Mouse (Mus musculus) liver, adult 2 months (tissue): Measurements from ENCODE around the gene 1700013G24Rik. TPM values are rescaled to one million over a fixed set of nuclear protein-coding genes. Genes with fewer than 3 reads are reported as not detected.

Experiments
- DNase-seq: peaks from one replicate; pipeline ENCODE4 v3.0.0-alpha.2; 2011; ENCODE audit warnings: low read depth, low spot score; ENCODE audit errors: extremely low read depth
- H3K27ac ChIP-seq: fragments of 200-500 bp; replicated peaks from 2 replicates; pipeline ENCODE4 v1.5.1; 2012; ENCODE audit warnings: low read depth, mild to moderate bottlenecking, control low read depth, inconsistent platforms, low read length; ENCODE audit not compliant: insufficient read depth
- H3K27me3 ChIP-seq: fragments of 200-500 bp; 2 replicates; pipeline ENCODE4 v1.6.1; 2012; ENCODE audit warnings: mild to moderate bottlenecking, moderate library complexity, low read length, inconsistent platforms; ENCODE audit not compliant: control insufficient read depth, insufficient read depth
- H3K36me3 ChIP-seq: fragments of 200-500 bp; 2 replicates; pipeline ENCODE4 v1.6.1; 2012; ENCODE audit warnings: low read length, inconsistent platforms; ENCODE audit not compliant: control insufficient read depth, insufficient read depth
- H3K4me1 ChIP-seq: fragments of 200-500 bp; 2 replicates; pipeline ENCODE4 v1.6.1; 2011; ENCODE audit warnings: low read length; ENCODE audit not compliant: control insufficient read depth, insufficient read depth
- H3K4me3 ChIP-seq: fragments of 200-500 bp; 2 replicates; pipeline ENCODE4 v1.5.1; 2011; ENCODE audit warnings: low read depth, mild to moderate bottlenecking, control low read depth, low read length, moderate library complexity; ENCODE audit not compliant: insufficient read depth
- H3K79me2 ChIP-seq: fragments of 200-500 bp; 2 replicates; pipeline ENCODE4 v1.6.1; 2012; ENCODE audit warnings: inconsistent platforms, mild to moderate bottlenecking, low read length, moderate library complexity; ENCODE audit not compliant: control insufficient read depth, insufficient read depth
- H3K9ac ChIP-seq: fragments of 200-500 bp; 2 replicates; pipeline ENCODE4 v1.6.1; 2012; ENCODE audit warnings: low read depth, mild to moderate bottlenecking, control low read depth, inconsistent platforms, low read length
- CTCF ChIP-seq: fragments of 200-500 bp; IDR thresholded peaks from 2 replicates; pipeline ENCODE4 v1.5.1; 2011; ENCODE audit warnings: low read depth, low read length, control low read depth
- POLR2A ChIP-seq: fragments of 200-500 bp; IDR thresholded peaks from 2 replicates; pipeline ENCODE4 v1.6.1; 2011; ENCODE audit warnings: low read length, control low read depth; ENCODE audit not compliant: insufficient read depth; ENCODE audit errors: extremely low read depth
- WGBS: fragments of 180-500 bp; shearing (Covaris S2); methylation state at CpG from one replicate; pipeline ENCODE4 v1.1.7; 2018; 5-methylcytosine and 5-hydroxymethylcytosine counted together
- polyA plus RNA-seq: library from polyadenylated mRNA; depleted of rRNA; stranded (reverse); fragments of >200 nt; gene quantifications from 2 replicates; pipeline ENCODE4 v1.2.3, GENCODE M21; 2012
- total RNA-seq: library from RNA; depleted of rRNA; stranded (reverse); fragments of >200 nt; gene quantifications from 2 replicates; pipeline ENCODE4 v1.2.3, GENCODE M21; 2014

Gene 1700013G24Rik
- total and polyA plus RNA-seq, 2 experiments: not detected

- Histone ChIP-seq H3K27me3 (no peaks in the 10 kb centered on the region), H3K79me2 (no peaks in the 10 kb centered on the region), H3K9ac (no peak overlapping the region), H3K4me3 (no peak overlapping the region), H3K36me3 (no peaks in the 10 kb centered on the region), H3K4me1 (peaks cover 12% of the 10 kb centered on the region), H3K27ac (0 out of 2 replicates have a peak overlapping the region, but pooled peaks have one; percentile 7)
- no peak for DNase-seq
- no peak for TF ChIP-seq CTCF
- no peak for TF ChIP-seq POLR2A
- 60% methylated on average over 14 of the region's 14 CpGs for WGBS
Observed at GRCm38 (mm10) chr4:137485258-137485960, 32.3 kb downstream of the 1700013G24Rik start.

DNA sequence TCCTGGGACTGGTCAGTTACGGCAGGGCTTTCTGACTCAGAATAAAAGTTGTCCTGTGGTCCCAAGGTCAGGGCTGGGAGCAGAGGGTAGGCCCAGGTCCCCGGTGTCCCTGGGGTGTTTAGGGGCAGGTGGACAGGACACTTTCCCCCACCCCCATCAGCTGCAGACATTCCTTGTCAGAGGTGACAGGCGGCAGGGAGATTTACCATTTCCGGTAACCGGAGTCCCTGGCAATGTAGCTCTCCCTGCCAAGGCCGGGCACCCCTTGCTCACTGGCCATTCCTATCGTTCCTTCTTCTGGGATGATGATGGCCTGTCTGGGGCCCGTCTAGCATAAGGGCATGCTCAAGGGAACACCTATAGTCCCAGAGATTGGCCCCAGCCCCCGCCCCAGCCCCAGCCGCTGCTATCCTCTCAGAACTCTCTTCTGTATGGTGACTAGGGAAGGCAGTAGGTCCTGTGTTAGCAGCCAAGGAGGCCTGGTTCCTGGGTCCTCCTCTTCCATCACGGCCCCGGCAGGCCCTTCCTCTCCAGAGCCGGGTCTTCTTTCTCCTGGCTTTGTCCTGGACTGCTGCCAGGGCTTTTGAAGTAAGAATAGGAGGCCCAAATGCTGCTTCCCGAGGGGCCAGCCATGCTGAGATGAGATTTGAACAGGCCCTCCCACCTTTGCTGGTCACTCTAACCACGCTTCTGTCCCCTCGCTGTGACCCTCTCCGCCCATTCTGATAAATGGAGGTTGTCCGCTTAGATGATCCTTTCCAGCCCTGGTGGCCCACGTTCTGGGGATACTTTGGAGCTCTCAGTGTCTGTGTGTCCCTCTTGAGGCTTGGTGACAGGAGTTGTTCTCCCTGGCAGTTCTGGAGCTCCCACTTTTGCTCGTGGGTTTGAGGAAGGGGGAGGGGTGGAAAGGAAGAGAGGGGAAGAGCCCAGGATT is 33.3 kb downstream of the 1700013G24Rik start:
- TF ChIP-seq CTCF (no peak), POLR2A (no peak)
- no peak overlapping the region for H3K9ac ChIP-seq
- H3K27me3 ChIP-seq: no peaks in the 10 kb centered on the region
- H3K36me3 ChIP-seq: no peaks in the 10 kb centered on the region
- H3K4me3 ChIP-seq: no peak overlapping the region
- H3K79me2 ChIP-seq: no peaks in the 10 kb centered on the region
- WGBS: 66% methylated on average over 20 of the region's 20 CpGs
- H3K4me1 ChIP-seq: peaks cover 7% of the 10 kb centered on the region
- H3K27ac ChIP-seq: peak overlapping the region; percentile 23; the same call in 1 of the 2 replicates
- DNase-seq: no peak

DNA sequence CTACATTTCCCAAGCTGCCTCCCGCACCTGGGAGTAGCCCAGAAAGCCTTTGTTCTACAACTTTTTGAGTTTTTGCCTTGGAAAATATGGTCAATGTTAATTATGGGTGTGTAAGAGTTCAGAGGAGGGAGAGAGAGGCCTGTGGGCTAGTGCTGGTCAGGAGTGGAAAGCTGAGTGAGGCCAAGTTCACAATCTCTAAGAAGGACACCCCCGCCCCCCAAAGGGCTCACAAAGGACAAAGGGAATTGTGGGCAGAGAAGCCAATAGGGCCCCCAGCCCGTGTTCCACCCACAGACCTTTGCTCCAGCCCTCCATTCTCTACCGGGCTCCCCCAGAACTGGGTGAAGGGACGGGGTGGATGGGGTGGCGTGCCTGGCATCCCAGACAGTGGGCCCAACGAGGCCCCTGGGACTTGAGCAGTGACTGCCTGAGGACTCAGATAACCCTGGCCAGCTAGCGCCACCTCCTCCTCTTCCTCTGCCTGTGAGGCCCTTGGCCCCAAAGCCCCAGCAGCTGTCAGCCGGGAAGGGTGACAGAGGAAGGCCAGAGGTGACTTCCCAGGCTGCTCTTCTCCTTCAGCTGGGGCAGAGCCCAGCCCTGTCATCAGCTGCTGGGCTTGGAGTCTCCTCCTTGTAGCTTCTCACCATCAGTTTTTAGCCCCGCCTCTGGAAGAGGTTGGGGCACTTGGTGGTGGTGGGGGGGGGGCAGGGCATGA is 34.4 kb downstream of the 1700013G24Rik start:
- WGBS: 65% methylated on average over 10 of the region's 10 CpGs
- no peak for DNase-seq
- H3K27ac ChIP-seq: peak overlapping the region; percentile 68
- peaks cover 2% of the 10 kb centered on the region for H3K4me1 ChIP-seq
- no peak overlapping the region for H3K4me3 ChIP-seq
- no peak overlapping the region for H3K9ac ChIP-seq
- H3K27me3 ChIP-seq: no peaks in the 10 kb centered on the region
- no peaks in the 10 kb centered on the region for H3K36me3 ChIP-seq
- no peaks in the 10 kb centered on the region for H3K79me2 ChIP-seq
- no peak for TF ChIP-seq CTCF
- no peak for TF ChIP-seq POLR2A

DNA sequence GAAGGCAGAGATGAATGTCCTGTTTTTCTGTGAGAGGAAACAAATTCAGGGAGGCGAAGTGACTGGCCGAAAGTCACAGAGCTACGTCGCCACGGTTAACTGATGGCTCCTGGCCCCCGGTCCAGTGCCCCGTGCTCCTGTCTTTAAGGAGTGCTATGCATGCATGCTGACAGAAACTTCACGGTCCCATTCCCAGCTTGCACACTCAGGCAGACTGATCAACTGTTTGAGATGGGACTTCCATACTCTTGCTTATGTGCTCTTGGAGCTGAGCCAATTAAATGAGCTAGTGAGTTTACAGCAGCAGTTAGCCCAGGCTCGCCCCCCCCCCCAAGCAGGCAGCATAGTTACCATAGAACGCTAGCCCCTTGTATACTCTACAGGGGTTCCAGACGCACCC is 35.0 kb downstream of the 1700013G24Rik start:
- H3K4me1 ChIP-seq: peaks cover 2% of the 10 kb centered on the region
- H3K4me3 ChIP-seq: no peak overlapping the region
- 76% methylated on average over 11 of the region's 11 CpGs for WGBS
- DNase-seq: no peak
- TF ChIP-seq POLR2A: no peak
- no peak for TF ChIP-seq CTCF
- no peaks in the 10 kb centered on the region; the same call in 1 of the 2 replicates for H3K79me2 ChIP-seq
- no peak overlapping the region for H3K9ac ChIP-seq
- peak overlapping the region; percentile 27 for H3K27ac ChIP-seq
- no peaks in the 10 kb centered on the region for H3K36me3 ChIP-seq
- no peaks in the 10 kb centered on the region for H3K27me3 ChIP-seq

DNA sequence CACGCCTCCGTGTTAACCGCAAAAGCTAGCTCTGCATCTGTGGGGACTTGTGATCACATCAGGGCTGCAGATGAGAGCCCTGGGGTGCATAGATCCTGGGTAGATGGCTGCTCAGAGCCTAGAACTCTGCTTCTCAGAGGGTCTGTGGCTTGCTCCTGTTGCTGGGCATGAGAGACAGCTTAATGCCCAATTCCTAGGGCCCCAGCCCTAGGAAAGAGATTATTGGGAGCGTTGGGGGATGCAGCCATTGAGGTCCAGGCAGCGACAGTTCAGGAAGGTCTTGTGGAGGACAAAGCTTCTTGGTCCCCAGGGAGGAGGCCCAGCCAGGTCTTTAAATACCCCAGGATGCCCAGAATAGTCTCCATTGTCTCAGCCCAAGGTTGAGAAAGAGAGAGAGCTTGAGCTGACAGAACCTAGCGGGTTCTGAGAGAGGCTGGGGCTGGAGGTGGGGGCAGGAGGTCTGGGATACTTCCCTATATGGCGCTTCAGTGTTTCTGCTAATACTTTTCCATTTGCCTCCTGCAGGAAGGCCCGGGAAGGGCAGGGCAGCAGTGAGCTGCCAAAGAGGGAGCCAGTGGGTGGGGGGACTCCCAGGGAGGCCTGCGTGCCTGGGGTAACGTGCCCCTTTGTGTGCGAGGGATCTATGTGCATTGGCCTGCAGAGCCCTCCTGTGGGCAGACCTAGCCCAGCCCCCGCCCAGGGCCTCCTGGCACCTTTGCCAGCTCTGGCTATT is 35.7 kb downstream of the 1700013G24Rik start:
- peak overlapping the region; percentile 55; the same call in 1 of the 2 replicates for H3K27ac ChIP-seq
- H3K36me3 ChIP-seq: no peaks in the 10 kb centered on the region
- no peak overlapping the region for H3K4me3 ChIP-seq
- peaks cover 2% of the 10 kb centered on the region for H3K4me1 ChIP-seq
- H3K27me3 ChIP-seq: no peaks in the 10 kb centered on the region
- WGBS: 59% methylated on average over 12 of the region's 12 CpGs
- TF ChIP-seq POLR2A (no peak), CTCF (peak; percentile 32)
- H3K79me2 ChIP-seq: no peaks in the 10 kb centered on the region; the same call in 1 of the 2 replicates
- DNase-seq: no peak
- H3K9ac ChIP-seq: no peak overlapping the region
